Mouse (Mus musculus) kidney, postnatal 0 days (tissue): ENCODE measurements around the gene Lin9. TPM values are rescaled to one million over a fixed set of nuclear protein-coding genes. Genes with fewer than 3 reads are reported as not detected.
A peak's percentile ranks its signal among the peaks of the same experiment; 100 is the strongest.

Source experiments
- ATAC-seq: fragments of 200-750 bp; cut with Nextera tagmentation; replicated peaks from 2 replicates; pipeline ENCODE4 v1.8.0; 2017; ENCODE audit warnings: low read depth, moderate number of reproducible peaks, moderate TSS enrichment, moderate library complexity; ENCODE audit not compliant: low FRiP score
- DNase-seq: peaks from one replicate; pipeline ENCODE4 v3.0.0-alpha.2; 2016; ENCODE audit warnings: low spot score
- H3K27ac ChIP-seq: fragments of 300-500 bp; sonication (generic); 2 replicates; pipeline ENCODE4 v1.5.1; 2014; ENCODE audit warnings: mild to moderate bottlenecking
- H3K27me3 ChIP-seq: fragments of 300-500 bp; sonication (generic); 2 replicates; pipeline ENCODE4 v1.6.1; 2014; ENCODE audit warnings: low read length, mixed read lengths; ENCODE audit not compliant: insufficient read depth
- H3K36me3 ChIP-seq: fragments of 300-500 bp; sonication (generic); 2 replicates; pipeline ENCODE4 v1.6.1; 2014; ENCODE audit warnings: low read length, mixed read lengths; ENCODE audit not compliant: insufficient read depth
- H3K4me1 ChIP-seq: fragments of 300-500 bp; sonication (generic); replicated peaks from 2 replicates; pipeline ENCODE4 v1.6.1; 2014; ENCODE audit warnings: antibody characterized with exemption, low read length, mixed read lengths; ENCODE audit not compliant: insufficient read depth
- H3K4me2 ChIP-seq: fragments of 300-500 bp; sonication (generic); 2 replicates; pipeline ENCODE4 v1.6.1; 2014; ENCODE audit warnings: mild to moderate bottlenecking, low read length, moderate library complexity, mixed read lengths
- H3K4me3 ChIP-seq: fragments of 300-500 bp; sonication (generic); replicated peaks from 2 replicates; pipeline ENCODE4 v1.5.1; 2014; ENCODE audit warnings: low read depth, low read length
- H3K9ac ChIP-seq: fragments of 300-500 bp; sonication (generic); 2 replicates; pipeline ENCODE4 v1.6.1; 2014; ENCODE audit warnings: low read depth, low read length
- H3K9me3 ChIP-seq: fragments of 300-500 bp; sonication (generic); replicated peaks from 2 replicates; pipeline ENCODE4 v1.6.1; 2016; ENCODE audit warnings: low read length, inconsistent platforms, mixed read lengths
- CTCF ChIP-seq: IDR thresholded peaks from 2 replicates; pipeline ENCODE4 v1.5.1; 2016; ENCODE audit warnings: antibody characterized with exemption, low read depth, mild to moderate bottlenecking, moderate library complexity
- WGBS: fragments of 180-500 bp; shearing (Covaris S2); extraction: QIAGEN DNeasy Blood & Tissue Kit; methylation state at CpG from one replicate; pipeline ENCODE4 v1.1.7; 2014; 5-methylcytosine and 5-hydroxymethylcytosine counted together
- polyA plus RNA-seq: library from polyadenylated mRNA; unstranded; fragments of >200 nt; fragmentation: Nextera tagmentation; extraction: Ambion mirVana; gene quantifications from 2 replicates; pipeline ENCODE4 v1.2.1, GENCODE M21; 2015

Lin9 gene
- polyA plus RNA-seq, result 11.6 and 14.9 TPM in 2 replicates

- peak; percentile 95 for DNase-seq
- H3K4me3 ChIP-seq, result peak within 1 kb of the TSS; percentile 97
- under 1% methylated on average over 31 of the region's 47 CpGs for WGBS
- no peaks in the 10 kb centered on the region for H3K9me3 ChIP-seq
- peak within 1 kb of the TSS; percentile 93 for H3K9ac ChIP-seq
- TF ChIP-seq CTCF, result no peak
- ATAC-seq, result peak; percentile 87
- H3K27me3 ChIP-seq, result no peaks in the 10 kb centered on the region
- no peaks in the 10 kb centered on the region for H3K36me3 ChIP-seq
- H3K4me2 ChIP-seq, result peak within 1 kb of the TSS; percentile 89
- H3K4me1 ChIP-seq, result no peaks in the 10 kb centered on the region
- H3K27ac ChIP-seq, result peak within 1 kb of the TSS; percentile 84
Measured at GRCm38 (mm10) chr1:180641137-180641517, at the start of gene Lin9. Lin9 (plus strand) TSS chr1:180641150.

GRCm38 (mm10) chr1:180600578-180600977 is 40.4 kb upstream of the Lin9 start:
- Histone ChIP-seq H3K27ac (no peak overlapping the region), H3K4me3 (no peak overlapping the region), H3K27me3 (no peaks in the 10 kb centered on the region), H3K4me2 (no peak overlapping the region), H3K9ac (no peak overlapping the region), H3K36me3 (peaks cover 54% of the 10 kb centered on the region), H3K4me1 (no peaks in the 10 kb centered on the region), H3K9me3 (no peaks in the 10 kb centered on the region)
- ATAC-seq (no peak), DNase-seq (no peak)
- 86% methylated on average over 6 of the region's 6 CpGs for WGBS
- TF ChIP-seq CTCF, result no peak

GRCm38 (mm10) chr1:180601806-180602205 is 39.1 kb upstream of the Lin9 start:
- no peak overlapping the region for H3K4me2 ChIP-seq
- H3K36me3 ChIP-seq, result peaks cover 45% of the 10 kb centered on the region
- H3K9ac ChIP-seq, result no peak overlapping the region

GRCm38 (mm10) chr1:180604579-180604978 is 36.4 kb upstream of the Lin9 start:
- H3K4me2 ChIP-seq, result no peak overlapping the region
- 66% methylated on average over 4 of the region's 4 CpGs for WGBS
- H3K27me3 ChIP-seq, result no peaks in the 10 kb centered on the region
- peaks cover 17% of the 10 kb centered on the region for H3K36me3 ChIP-seq
- no peak for ATAC-seq
- no peak overlapping the region for H3K9ac ChIP-seq
- no peak for DNase-seq
- H3K27ac ChIP-seq, result no peak overlapping the region
- no peak for TF ChIP-seq CTCF
- no peaks in the 10 kb centered on the region for H3K9me3 ChIP-seq
- H3K4me1 ChIP-seq, result no peaks in the 10 kb centered on the region
- H3K4me3 ChIP-seq, result no peak overlapping the region

More at GRCm38 (mm10) chr1:180601806-180602205, 39.1 kb upstream of the Lin9 start:
- no peaks in the 10 kb centered on the region for H3K9me3 ChIP-seq
- 88% methylated on average over 6 of the region's 6 CpGs for WGBS
- no peak for TF ChIP-seq CTCF
- H3K27me3 ChIP-seq, result no peaks in the 10 kb centered on the region
- H3K4me1 ChIP-seq, result no peaks in the 10 kb centered on the region
- no peak overlapping the region for H3K4me3 ChIP-seq
- no peak for DNase-seq
- H3K27ac ChIP-seq, result no peak overlapping the region
- ATAC-seq, result no peak

- 25% methylated on average over 3 of the region's 3 CpGs for WGBS
- 0 out of 2 replicates have a peak, but pooled peaks cover 9% of the 10 kb centered on the region for H3K36me3 ChIP-seq
Measured at GRCm38 (mm10) chr1:180606106-180606505, 34.8 kb upstream of the Lin9 start.

GRCm38 (mm10) chr1:180606796-180607577 is 34.0 kb upstream of the Lin9 start:
- WGBS, result 50% methylated on average over 10 of the region's 10 CpGs
- Histone ChIP-seq H3K4me1 (no peaks in the 10 kb centered on the region), H3K36me3 (0 out of 2 replicates have a peak, but pooled peaks cover 9% of the 10 kb centered on the region), H3K27me3 (no peaks in the 10 kb centered on the region), H3K27ac (no peak overlapping the region), H3K4me2 (no peak overlapping the region), H3K4me3 (no peak overlapping the region), H3K9ac (no peak overlapping the region), H3K9me3 (0 out of 2 replicates have a peak, but pooled peaks cover 3% of the 10 kb centered on the region)
- no peak for TF ChIP-seq CTCF
- ATAC-seq, result no peak
- DNase-seq, result no peak

More at GRCm38 (mm10) chr1:180606106-180606505, 34.8 kb upstream of the Lin9 start:
- no peaks in the 10 kb centered on the region for H3K9me3 ChIP-seq
- no peak overlapping the region for H3K4me2 ChIP-seq
- H3K27me3 ChIP-seq, result no peaks in the 10 kb centered on the region
- TF ChIP-seq CTCF, result no peak
- ATAC-seq (no peak), DNase-seq (no peak)
- no peak overlapping the region for H3K27ac ChIP-seq
- H3K4me1 ChIP-seq, result no peaks in the 10 kb centered on the region
- H3K4me3 ChIP-seq, result no peak overlapping the region
- no peak overlapping the region for H3K9ac ChIP-seq
